Mouse (Mus musculus) kidney, adult 18-20 months (tissue): ENCODE results near the gene Arpin.

ENCODE experiments used
- DNase-seq: peaks from one replicate; pipeline ENCODE4 v3.0.0; 2021

The Arpin gene

GRCm38 (mm10) chr7:79892576-79893428 lies 42.4 kb downstream of the Arpin start:
- no peak for DNase-seq

DNA sequence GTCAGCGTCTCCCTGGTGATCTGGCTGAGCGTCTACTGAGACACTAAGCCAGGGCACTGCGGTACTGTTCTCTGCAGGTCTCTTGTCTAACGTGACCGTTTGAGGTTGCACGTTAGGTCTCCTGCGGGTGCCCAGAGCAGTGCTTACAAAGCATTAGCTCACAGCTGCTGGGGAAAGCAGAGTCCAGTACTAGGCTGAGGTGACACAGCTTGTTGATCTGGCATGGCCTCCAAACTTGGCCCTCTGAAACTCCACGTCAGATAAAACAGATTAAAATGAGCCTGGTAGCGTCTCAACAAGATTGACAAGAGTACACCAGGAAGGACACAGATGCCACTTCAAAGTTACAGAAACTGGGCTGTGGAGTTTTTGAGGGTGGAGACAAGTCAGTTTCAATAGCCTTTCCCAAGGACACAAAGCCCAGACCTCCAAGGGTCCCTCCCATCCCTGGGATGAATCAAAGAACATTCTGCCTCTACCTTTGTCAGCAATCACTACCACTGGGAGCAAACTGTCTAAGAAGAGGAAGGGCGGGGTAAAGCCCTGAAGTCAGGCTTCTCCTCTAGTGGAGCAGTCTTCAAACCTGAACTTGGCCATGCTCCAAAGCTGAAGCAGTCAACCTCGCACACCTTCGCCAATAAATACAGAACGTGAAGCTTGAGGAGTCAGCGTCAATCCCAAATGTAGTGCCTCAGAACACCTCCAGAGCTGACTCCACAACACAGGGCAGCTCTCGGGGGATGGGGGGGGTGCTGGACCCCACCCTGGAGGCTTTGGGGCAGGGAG lies 44.5 kb downstream of the Arpin start:
- DNase-seq, result peak; percentile 49

- no peak for DNase-seq
Measured at GRCm38 (mm10) chr7:79888603-79889002, 46.6 kb downstream of the Arpin start.

GRCm38 (mm10) chr7:79883613-79884334 lies 51.4 kb downstream of the Arpin start:
- DNase-seq, result no peak

GRCm38 (mm10) chr7:79881901-79882300 lies 53.3 kb downstream of the Arpin start:
- no peak for DNase-seq

DNA sequence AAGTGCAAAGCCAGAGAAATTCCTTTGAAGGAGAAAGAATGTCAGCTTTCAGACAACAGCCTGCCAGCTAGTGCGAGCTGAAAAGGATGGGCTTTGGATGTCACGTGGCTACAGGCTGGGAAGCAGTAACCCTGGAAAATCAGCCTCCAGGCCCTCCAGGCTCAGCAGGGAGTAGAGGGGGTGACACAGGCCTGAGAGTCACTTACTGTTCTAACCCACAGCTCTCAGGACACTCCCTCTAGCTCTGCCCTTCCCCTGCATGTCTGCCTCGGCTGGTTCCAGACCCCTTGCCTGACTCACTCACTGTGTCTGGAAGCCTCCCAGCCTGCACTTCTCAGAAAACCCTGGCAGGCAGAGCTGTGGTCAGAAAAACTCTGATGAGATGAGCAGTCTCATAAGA lies 54.2 kb downstream of the Arpin start:
- DNase-seq, result no peak

GRCm38 (mm10) chr7:79880033-79880432 lies 55.1 kb downstream of the Arpin start:
- DNase-seq, result no peak

DNA sequence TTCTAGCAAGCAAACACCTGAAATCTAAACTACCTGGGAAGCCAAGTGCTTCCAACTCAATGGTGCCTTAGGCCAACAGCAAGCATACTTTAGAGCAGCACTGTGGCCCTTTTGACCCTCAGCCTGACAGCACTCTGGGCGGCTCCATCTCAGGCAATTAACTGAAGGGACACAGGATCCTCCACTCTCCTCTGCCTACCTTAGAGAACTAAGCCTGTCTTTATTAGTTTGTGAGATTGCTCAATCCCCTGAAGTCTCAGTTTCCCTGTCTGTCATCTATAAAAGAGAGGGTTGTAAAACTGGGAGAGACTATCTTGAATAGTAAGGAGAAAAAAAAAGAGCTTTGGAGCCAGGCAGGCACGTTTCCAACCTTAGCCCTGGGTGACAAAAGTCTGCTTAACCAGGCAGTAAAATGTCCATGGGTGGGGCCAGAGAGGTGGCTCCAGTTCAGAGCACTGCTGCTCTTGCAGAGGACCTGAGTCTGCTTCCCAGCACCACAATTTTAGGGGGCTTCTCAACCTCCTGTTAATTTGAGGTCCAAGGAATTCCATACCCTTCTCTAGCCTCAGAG lies 56.6 kb downstream of the Arpin start:
- no peak for DNase-seq
